Mouse (Mus musculus) liver, embryonic 14.5 days (tissue): Measurements from ENCODE around the gene Ttc30a2. TPM values are rescaled to one million over a fixed set of nuclear protein-coding genes. Genes with fewer than 3 reads are reported as not detected.

Experiments
- ATAC-seq: fragments of 200-750 bp; cut with Nextera tagmentation; 2 replicates; pipeline ENCODE4 v1.8.0; 2017; ENCODE audit warnings: moderate number of reproducible peaks, mild to moderate bottlenecking, moderate library complexity; ENCODE audit not compliant: insufficient read depth
- DNase-seq, 3 experiments: peaks; one replicate each; pipeline ENCODE4 v3.0.0-alpha.2; 2012 to 2013; ENCODE audit warnings: low read depth in 3 of 3, low spot score in 3 of 3
- H3K27ac ChIP-seq: fragments of 300-500 bp; sonication (generic); 2 replicates; pipeline ENCODE4 v1.5.1; 2014; ENCODE audit warnings: moderate library complexity, mild to moderate bottlenecking, control low read depth, inconsistent platforms
- H3K27me3 ChIP-seq: fragments of 300-500 bp; sonication (generic); 2 replicates; pipeline ENCODE4 v1.6.1; 2014; ENCODE audit warnings: mild to moderate bottlenecking, low read length, moderate library complexity; ENCODE audit not compliant: control insufficient read depth, insufficient read depth
- H3K36me3 ChIP-seq: fragments of 300-500 bp; sonication (generic); replicated peaks from 2 replicates; pipeline ENCODE4 v1.6.1; 2014; ENCODE audit warnings: low read depth; ENCODE audit not compliant: control insufficient read depth, insufficient read depth
- H3K4me1 ChIP-seq, 2 experiments: fragments of 200-500 bp in 1 of 2; fragments of 300-500 bp in 1 of 2; sonication (generic) in 1 of 2; replicated peaks; 2 replicates each; pipeline ENCODE4 v1.6.1; 2012 to 2014; ENCODE audit warnings: antibody characterized with exemption in 1 of 2, inconsistent platforms in 1 of 2, low read length in 1 of 2; ENCODE audit not compliant: control insufficient read depth in 2 of 2, insufficient read depth in 2 of 2
- H3K4me2 ChIP-seq: fragments of 300-500 bp; sonication (generic); 2 replicates; pipeline ENCODE4 v1.6.1; 2014; ENCODE audit warnings: low read depth, mild to moderate bottlenecking, control low read depth, moderate library complexity
- H3K4me3 ChIP-seq, 2 experiments: fragments of 200-500 bp in 1 of 2; fragments of 300-500 bp in 1 of 2; sonication (generic) in 1 of 2; 2 replicates each; pipeline ENCODE4 v1.5.1; 2012 to 2014; ENCODE audit warnings: low read depth in 2 of 2, low read length in 2 of 2, mild to moderate bottlenecking in 2 of 2, control low read depth in 1 of 2, inconsistent platforms in 1 of 2, moderate library complexity in 1 of 2; ENCODE audit not compliant: insufficient read depth in 1 of 2
- H3K9ac ChIP-seq: fragments of 300-500 bp; sonication (generic); replicated peaks from 2 replicates; pipeline ENCODE4 v1.6.1; 2014; ENCODE audit warnings: mild to moderate bottlenecking, control low read depth, moderate library complexity
- H3K9me3 ChIP-seq: fragments of 300-500 bp; sonication (generic); 2 replicates; pipeline ENCODE4 v1.6.1; 2016; ENCODE audit warnings: low read length, mixed read lengths; ENCODE audit not compliant: control insufficient read depth
- CTCF ChIP-seq: IDR thresholded peaks from 2 replicates; pipeline ENCODE4 v1.5.1; 2016; ENCODE audit warnings: antibody characterized with exemption, low read depth, control low read depth
- EP300 ChIP-seq: IDR thresholded peaks from 2 replicates; pipeline ENCODE4 v1.6.1; 2016; ENCODE audit warnings: antibody characterized with exemption, low read depth
- WGBS: fragments of 180-500 bp; shearing (Covaris S2); extraction: QIAGEN DNeasy Blood & Tissue Kit; methylation state at CpG from one replicate; pipeline ENCODE4 v1.1.7; 2014; ENCODE audit not compliant: insufficient replicate concordance; 5-methylcytosine and 5-hydroxymethylcytosine counted together
- polyA plus RNA-seq, 2 experiments: library from polyadenylated mRNA; depleted of rRNA in 1 of 2; stranded (reverse) in 1 of 2; unstranded in 1 of 2; fragments of >200 nt; fragmentation: Nextera tagmentation in 1 of 2; extraction: Ambion mirVana in 1 of 2; gene quantifications; 2 replicates each; pipeline versions ENCODE4 v1.2.1 to v1.2.3; 2012 to 2014

Ttc30a2 gene
- polyA plus RNA-seq, 2 experiments: 0.05 to 0.09 TPM

DNA sequence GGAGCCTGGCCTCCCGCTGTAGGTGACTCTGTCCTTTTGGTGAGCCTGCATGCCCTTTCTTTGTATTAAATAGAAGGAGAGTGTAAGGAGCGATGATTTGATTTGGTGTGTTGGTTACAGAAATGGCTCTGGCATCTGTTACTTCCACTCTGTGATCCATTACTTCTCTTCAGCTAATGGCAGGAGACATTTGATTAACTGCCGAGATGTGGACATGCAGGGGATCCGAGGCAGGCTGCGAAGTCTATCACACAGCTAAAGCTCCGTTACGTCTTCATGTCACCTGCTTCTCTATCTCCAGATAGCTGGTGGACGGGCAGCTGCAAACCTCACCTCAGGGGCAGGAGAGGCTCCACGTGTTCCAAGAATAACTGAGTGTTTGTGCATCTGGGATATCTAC, 3.8 kb downstream of the Ttc30a2 start:
- ATAC-seq: no peak
- H3K4me3 ChIP-seq: no peak overlapping the region
- TF ChIP-seq EP300 (no peak), CTCF (no peak)
- DNase-seq: no peak
- no peak overlapping the region for H3K9ac ChIP-seq
- no peak overlapping the region for H3K4me2 ChIP-seq
- WGBS: 66% methylated on average over 9 of the region's 9 CpGs
- no peaks in the 10 kb centered on the region for H3K36me3 ChIP-seq
- H3K27me3 ChIP-seq: no peaks in the 10 kb centered on the region
- no peaks in the 10 kb centered on the region for H3K9me3 ChIP-seq
- no peaks in the 10 kb centered on the region for H3K4me1 ChIP-seq
- no peak overlapping the region for H3K27ac ChIP-seq

GRCm38 (mm10) chr2:75964972-75965371, 13.0 kb downstream of the Ttc30a2 start:
- no peak for ATAC-seq
- Histone ChIP-seq H3K9ac (no peak overlapping the region; the same call in 1 of the 2 replicates), H3K4me2 (peak overlapping the region; percentile 57), H3K27ac (no peak overlapping the region), H3K9me3 (no peaks in the 10 kb centered on the region), H3K36me3 (no peaks in the 10 kb centered on the region), H3K4me1 (peaks cover 0 to 8% of the 10 kb centered on the region in 2 experiments; a peak in 2 of 4 replicates), H3K27me3 (no peaks in the 10 kb centered on the region), H3K4me3 (peak overlapping the region in 1 of 2 experiments; percentile 34; a peak in 1 of 4 replicates)
- DNase-seq: peak in 2 of 3 experiments; percentile 17 to 37
- TF ChIP-seq EP300 (no peak), CTCF (peak; percentile 50; the same call in 1 of the 2 replicates)
- 12% methylated on average over 5 of the region's 5 CpGs for WGBS

- Histone ChIP-seq H3K9ac (no peak overlapping the region; the same call in 1 of the 2 replicates), H3K36me3 (no peaks in the 10 kb centered on the region), H3K9me3 (no peaks in the 10 kb centered on the region), H3K4me1 (peaks cover 0 to 8% of the 10 kb centered on the region in 2 experiments; a peak in 2 of 4 replicates), H3K4me3 (peak overlapping the region; percentile 23 to 34; a peak in 2 of 4 replicates), H3K27ac (no peak overlapping the region), H3K27me3 (no peaks in the 10 kb centered on the region), H3K4me2 (peak overlapping the region; percentile 57)
- no peak for TF ChIP-seq EP300
- TF ChIP-seq CTCF: peak; percentile 55
- ATAC-seq (no peak), DNase-seq (peak in 1 of 3 experiments; percentile 23)
- 11% methylated on average over 14 of the region's 14 CpGs for WGBS
Measured at GRCm38 (mm10) chr2:75964512-75964911, 13.5 kb downstream of the Ttc30a2 start.

GRCm38 (mm10) chr2:75964051-75964450, 13.9 kb downstream of the Ttc30a2 start:
- Histone ChIP-seq H3K4me2 (peak overlapping the region; percentile 57), H3K36me3 (no peaks in the 10 kb centered on the region), H3K9me3 (no peaks in the 10 kb centered on the region), H3K27me3 (no peaks in the 10 kb centered on the region), H3K4me3 (no peak overlapping the region), H3K27ac (no peak overlapping the region), H3K9ac (no peak overlapping the region; the same call in 1 of the 2 replicates), H3K4me1 (peaks cover 0 to 8% of the 10 kb centered on the region in 2 experiments; a peak in 2 of 4 replicates)
- TF ChIP-seq EP300 (no peak), CTCF (no peak)
- DNase-seq: no peak
- 57% methylated on average over 5 of the region's 5 CpGs for WGBS
- ATAC-seq: no peak

DNA sequence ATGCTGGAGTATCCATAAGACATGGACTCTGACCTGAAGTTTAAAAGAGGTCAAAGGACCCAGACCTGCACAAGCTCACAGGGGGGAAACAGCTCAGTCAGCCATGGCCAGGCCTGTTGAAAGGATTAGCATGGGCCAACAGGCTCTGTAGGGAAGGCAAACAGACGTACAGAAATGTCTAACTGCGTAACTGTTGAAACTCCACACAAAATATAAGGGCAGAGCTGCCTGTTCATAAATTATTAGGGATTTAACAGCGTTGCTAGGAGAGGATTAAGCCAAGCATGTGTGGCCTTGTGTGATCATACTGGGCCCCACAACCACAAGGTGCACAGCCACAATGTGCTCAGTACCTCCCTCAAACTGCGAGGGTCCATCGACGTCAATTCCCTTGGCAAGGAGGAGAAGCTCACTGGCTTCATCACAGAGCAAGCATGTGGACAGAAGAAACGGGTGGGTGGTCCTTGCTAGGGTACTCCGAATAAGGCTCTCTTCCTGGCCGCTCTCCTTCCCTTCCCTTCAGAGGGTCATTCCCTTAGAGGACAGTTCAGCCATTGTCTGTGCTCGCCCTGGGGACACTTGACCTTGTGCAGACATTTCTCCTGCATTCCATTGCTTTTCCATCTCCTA, 14.6 kb downstream of the Ttc30a2 start:
- Histone ChIP-seq H3K27ac (no peak overlapping the region), H3K4me3 (no peak overlapping the region), H3K27me3 (no peaks in the 10 kb centered on the region), H3K4me2 (no peak overlapping the region), H3K9ac (no peak overlapping the region), H3K9me3 (no peaks in the 10 kb centered on the region), H3K4me1 (peaks cover 0 to 8% of the 10 kb centered on the region in 2 experiments; a peak in 2 of 4 replicates), H3K36me3 (no peaks in the 10 kb centered on the region)
- no peak for TF ChIP-seq CTCF
- no peak for TF ChIP-seq EP300
- ATAC-seq: no peak
- WGBS: 62% methylated on average over 10 of the region's 10 CpGs
- DNase-seq: no peak
